Mouse (Mus musculus): ENCODE measurements at regions not wholly inside any gene's neighbourhood (a gene's known extent, or its start where the extent isn't known, plus 50 kb on each side); places are given as distances from the start of the nearest gene placed in this dataset.

GRCm38 (mm10) chr1:161576530-161576929, 82.1 kb downstream of the Tnfsf18 start:
- TF ChIP-seq BHLHE40 (IDR thresholded peaks at IDR 0.05; ENCODE audit: borderline replicate concordance, low read depth, low read length) (no peak), RAD21 (IDR thresholded peaks at IDR 0.05; ENCODE audit: low read depth, low read length) (no peak)

All from MEL (cell line).